Mouse (Mus musculus) cerebellum, postnatal 10 days (tissue): ENCODE results near the gene Olfr1036.
"Not testable (repeated sequence)": the region's sequence is repeated elsewhere in the genome, so short reads cannot be mapped to it uniquely, and the experiment has no call there.

Experiments
- DNase-seq, 2 experiments: peaks; one replicate each; pipeline ENCODE4 v3.0.0; 2021; ENCODE audit warnings: mixed read lengths in 2 of 2

Olfr1036 gene

DNA sequence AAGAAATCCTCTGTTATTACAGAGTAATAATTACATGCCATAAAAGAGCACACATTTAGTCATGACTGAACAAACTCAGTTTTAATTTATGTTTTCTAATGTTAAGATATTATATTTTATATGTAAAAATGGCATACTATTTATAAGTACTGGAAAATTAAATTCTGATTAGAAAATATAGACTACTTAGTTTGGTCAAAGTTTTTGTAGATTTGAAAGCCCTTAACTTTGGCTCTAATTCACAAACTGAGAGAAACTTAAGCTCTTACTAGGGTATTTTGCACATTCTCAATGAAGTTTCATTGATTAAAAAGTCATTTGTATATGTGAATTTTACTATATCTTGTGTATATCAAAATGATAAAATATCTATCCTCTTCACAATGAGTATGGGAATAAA is at the start of gene Olfr1036:
Gene Olfr1036, plus strand, starts transcription at position 301 of the 400 bp plus-strand sequence.
- DNase-seq = not testable (repeated sequence)

DNA sequence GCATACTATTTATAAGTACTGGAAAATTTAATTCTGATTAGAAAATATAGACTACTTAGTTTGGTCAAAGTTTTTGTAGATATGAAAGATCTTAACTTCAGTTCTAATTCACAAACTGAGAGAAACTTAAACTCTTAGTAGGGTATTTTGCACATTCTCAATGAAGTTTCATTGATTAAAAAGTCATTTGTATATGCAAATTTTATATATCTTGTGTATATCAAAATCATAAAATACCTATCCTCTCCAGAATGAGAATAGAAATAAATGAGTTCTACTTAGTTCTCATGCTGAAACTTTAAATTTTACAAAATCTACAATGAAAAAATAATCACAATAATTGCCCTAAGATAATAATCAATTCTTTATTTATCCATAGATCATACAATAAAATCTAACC is 28.2 kb upstream of the Olfr1036 start, which contains the start of gene Olfr1034:
Gene Olfr1034, plus strand, starts transcription at position 301 of the 400 bp plus-strand sequence.
- no peak for DNase-seq

DNA sequence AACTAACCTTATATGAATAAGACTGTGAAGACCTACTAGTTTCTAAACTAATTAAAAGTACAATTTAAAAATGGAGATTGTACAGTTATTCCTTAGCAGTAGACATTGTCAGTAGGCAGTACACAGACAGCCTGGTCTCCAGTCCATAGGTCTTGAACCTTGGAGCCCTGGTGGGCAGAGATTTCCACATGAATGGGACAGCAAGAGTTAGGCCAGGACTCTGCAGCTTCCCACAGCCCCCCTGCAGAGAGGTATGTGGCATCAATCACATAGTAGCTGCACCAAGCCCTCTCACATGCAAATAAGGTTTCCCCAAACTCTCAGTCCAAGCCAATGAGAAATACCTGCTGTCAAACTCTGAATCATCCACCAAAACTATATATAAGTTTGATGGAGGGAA is 23.0 kb upstream of the Olfr1036 start:
- not testable (repeated sequence) for DNase-seq

DNA sequence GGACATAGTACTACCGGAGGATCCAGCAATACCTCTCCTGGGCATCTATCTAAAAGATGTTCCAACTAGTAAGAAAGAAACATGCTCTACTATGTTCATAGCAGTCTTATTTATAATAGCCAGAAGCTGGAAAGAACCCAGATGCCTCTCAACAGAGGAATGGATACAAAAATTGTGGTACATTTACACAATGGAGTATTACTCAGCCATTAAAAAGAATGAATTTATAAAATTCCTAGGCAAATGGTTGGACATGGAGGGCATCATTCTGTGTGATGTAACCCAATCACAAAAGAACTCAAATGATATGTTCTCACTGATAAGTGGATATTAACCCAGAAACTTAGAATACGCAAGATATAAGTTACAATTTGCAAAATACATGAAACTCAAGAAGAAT is 10.0 kb upstream of the Olfr1036 start:
- not testable (repeated sequence) for DNase-seq

DNA sequence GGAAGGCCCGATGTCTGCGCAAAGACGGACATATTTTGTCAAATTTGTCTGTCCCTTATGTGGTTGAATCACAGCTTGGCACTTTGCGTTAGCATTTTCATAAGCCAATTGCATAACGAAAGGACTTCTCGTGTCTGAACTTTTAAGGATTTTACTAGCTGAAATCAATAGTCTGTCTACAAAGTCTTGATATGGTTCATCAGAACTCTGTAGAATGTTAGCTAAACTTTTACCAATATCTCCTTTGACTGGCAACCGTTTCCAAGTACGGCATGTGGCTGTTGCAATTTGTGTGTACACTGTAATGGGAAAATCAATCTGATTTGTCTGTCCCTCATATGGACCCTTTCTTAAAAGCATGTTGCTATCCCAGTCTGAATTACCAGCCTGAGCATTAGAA is 3.6 kb upstream of the Olfr1036 start:
- no peak for DNase-seq

DNA sequence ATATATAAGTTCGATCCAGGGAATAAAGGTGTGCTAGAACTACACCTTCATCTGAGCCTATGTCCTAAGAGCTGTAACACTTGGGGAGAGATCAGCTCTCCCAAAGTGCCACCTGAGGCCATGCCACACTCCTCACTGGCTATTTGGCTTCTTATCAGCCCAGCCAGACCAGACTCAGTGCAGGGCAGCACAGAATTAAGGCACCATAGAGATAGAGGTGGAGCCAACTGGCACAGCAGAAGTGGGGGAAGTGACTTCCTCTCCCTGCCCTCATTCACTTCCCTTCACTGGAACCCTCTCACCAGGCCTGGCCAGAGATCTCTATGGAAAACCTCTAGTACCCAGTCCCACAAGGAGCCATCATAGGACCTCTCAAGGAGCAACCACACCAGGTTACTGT is 6.7 kb downstream of the Olfr1036 start:
- DNase-seq = not testable (repeated sequence)

DNA sequence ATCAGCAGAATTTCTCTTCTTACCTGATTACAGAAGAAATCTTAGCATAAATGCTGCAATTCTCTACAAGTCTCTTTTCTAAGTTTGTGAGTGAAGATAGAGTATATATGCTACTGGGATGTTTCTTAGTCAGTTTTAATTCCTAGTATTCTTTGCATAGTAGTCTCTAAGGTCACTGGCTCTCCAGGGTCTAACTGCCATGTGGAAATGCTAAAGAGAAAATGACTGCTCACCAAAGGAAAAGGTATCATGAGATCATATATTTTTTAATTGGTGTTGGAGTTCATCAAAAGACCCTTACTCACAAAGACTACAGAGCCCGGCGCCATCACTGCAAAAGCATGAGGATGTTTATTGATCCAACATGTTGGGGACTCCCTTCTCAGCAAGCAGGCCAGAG is 13.5 kb downstream of the Olfr1036 start, which contains the start of gene Olfr1037:
Gene Olfr1037, minus strand, starts transcription at position 101 of the 400 bp plus-strand sequence.
- no peak for DNase-seq
